Mouse (Mus musculus): ENCODE data around the gene Prkcb.

DNA sequence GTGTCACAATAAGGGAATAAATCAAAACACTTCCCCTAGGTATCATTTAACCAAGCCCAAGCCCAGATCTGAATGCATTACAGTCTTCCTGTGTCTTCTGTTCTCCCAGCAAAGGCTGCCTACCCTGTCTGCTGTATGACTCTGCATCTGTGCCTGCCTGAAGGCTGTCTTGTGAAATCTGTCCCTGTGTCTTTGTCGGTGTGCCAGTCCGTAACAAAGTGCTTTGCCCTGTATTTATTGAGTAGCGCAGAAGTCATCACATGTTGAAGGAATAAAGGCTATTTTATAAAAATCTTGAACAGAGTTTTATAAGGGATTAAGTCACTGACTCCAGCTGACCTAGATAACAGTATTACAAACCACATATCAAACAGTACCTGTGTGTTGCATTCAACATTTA, 368.1 kb downstream of the Prkcb start:
- TF ChIP-seq POLR2A (IDR thresholded peaks at IDR 0.05; ENCODE audit: insufficient read depth, low read depth, low read length) (no peak), EP300 (IDR thresholded peaks at IDR 0.05; ENCODE audit: insufficient read depth, low read depth, low read length) (no peak), CTCF (IDR thresholded peaks at IDR 0.05) (no peak)

Data from heart, adult 2 months (tissue).